Comparison of ENCODE assay signal across 9 mouse cellular contexts in genomic region chr4:130960118-130960734, GRCm38 (mm10). TPM values are rescaled to one million over a fixed set of nuclear protein-coding genes. Genes with fewer than 3 reads are reported as not detected.
DNase-seq lines count a peak whose midpoint lies in the region; ATAC-seq lines count a peak whose summit lies in the region.
"Had no signal": no experiment of that assay in that cellular context is flagged by ENCODE, and none has a peak within 500 bp of the region (broad histone marks: within the 10 kb centered on the region; RNA-seq: fewer than 3 reads in every experiment).

No protein-coding gene starts in this region.

- no peak overlapping the region for H3K9ac ChIP-seq in hindbrain, embryonic 12.5 days

- no peak overlapping the region for H3K4me3 ChIP-seq in hindbrain, embryonic 12.5 days

- no peak overlapping the region for H3K4me2 ChIP-seq in hindbrain, embryonic 12.5 days (replicated peaks)

- H3K27ac ChIP-seq in hindbrain, embryonic 12.5 days = no peak overlapping the region
- H3K27ac ChIP-seq: macrophage had no signal

- WGBS in hindbrain, embryonic 12.5 days = 30% methylated on average over 9 of the region's 9 CpGs

- peak; percentile 55 for ATAC-seq in hindbrain, embryonic 12.5 days (ENCODE audit: low FRiP score)

- no peaks in the 10 kb centered on the region for H3K9me3 ChIP-seq in hindbrain, embryonic 12.5 days (replicated peaks)

- H3K36me3 ChIP-seq in hindbrain, embryonic 12.5 days = no peaks in the 10 kb centered on the region

- H3K4me1 ChIP-seq in hindbrain, embryonic 12.5 days = peaks cover 9% of the 10 kb centered on the region; the same call in 1 of the 2 replicates

- H3K27me3 ChIP-seq in hindbrain, embryonic 12.5 days = peaks cover 18% of the 10 kb centered on the region

- DNase-seq in NIH3T3 (ENCODE audit: low read depth) = peak; percentile 85
- DNase-seq in cerebellum, adult 8-10 months = peak; percentile 91
- DNase-seq in forelimb bud, embryonic 11.5 days (ENCODE audit: low read depth, low spot score) = peak; percentile 80
- DNase-seq in layer of hippocampus, postnatal 10 days (ENCODE audit: low spot score in 2 of 2) = peak; percentile 96 to 97
- DNase-seq in lung, postnatal 25 days (ENCODE audit: low spot score) = peak; percentile 76
- DNase-seq in right cerebral cortex, adult 18-20 months = peak; percentile 76
- DNase-seq in urinary bladder, postnatal 10 days (ENCODE audit: low spot score) = peak; percentile 62

RNA-seq across cellular contexts. Expression of gene Matn1, which starts 16.0 kb away (rescaled TPM):
- 4.6 and 19.3 TPM in 2 replicates for polyA plus RNA-seq in hindbrain, embryonic 12.5 days (2016; fragmentation: Nextera tagmentation; extraction: Ambion mirVana)
- under 1 TPM; 0.64 to 0.91 TPM for total RNA-seq in layer of hippocampus, postnatal 10 days (2021)

RNA-seq across cellular contexts. Expression of gene Laptm5, which starts 47.3 kb away (rescaled TPM):
- 22.7 and 23.3 TPM in 2 replicates for polyA plus RNA-seq in hindbrain, embryonic 12.5 days (2016; fragmentation: Nextera tagmentation; extraction: Ambion mirVana)
- 10 to 100 TPM; 27.5 to 28.1 TPM for total RNA-seq in layer of hippocampus, postnatal 10 days (2021)
